ENCODE assay signal across 8 mouse cellular contexts in the genomic region with DNA sequence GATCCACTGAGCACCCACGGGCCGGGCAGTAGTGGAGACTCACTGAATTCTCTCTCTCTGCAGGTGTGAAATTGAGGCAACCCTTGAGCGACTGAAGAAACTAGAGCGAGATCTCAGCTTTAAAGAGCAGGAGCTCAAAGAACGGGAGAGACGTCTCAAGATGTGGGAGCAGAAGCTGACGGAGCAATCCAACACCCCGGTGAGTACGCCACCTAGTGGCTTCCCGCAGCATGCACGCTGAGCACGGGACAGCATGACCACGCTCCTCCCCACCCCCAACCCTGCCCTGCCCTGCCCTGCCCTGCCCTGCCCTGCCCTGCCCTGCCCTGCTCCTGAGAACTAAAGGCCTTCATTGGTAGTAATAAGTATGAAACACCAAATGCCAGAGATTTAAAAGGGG.
DNase-seq lines count a peak whose midpoint lies in the region; ATAC-seq and TF ChIP-seq lines count a peak whose summit lies in the region.

No protein-coding gene starts in this region.

- intact Hi-C loops in left cerebral cortex, postnatal 4 days (cut with DNase I) = loop anchor here (10.0 kb wide), 2 partner anchors 93 to 353 kb away; no protein-coding TSS in a partner anchor
- intact Hi-C loops in left cerebral cortex, postnatal 25 days (cut with DNase I) = loop anchor here (10.0 kb wide), 1 partner anchor 353 kb away; no protein-coding TSS in a partner anchor

- 35% methylated on average over 13 of the region's 13 CpGs for WGBS in kidney, postnatal 0 days

- H3K36me3 ChIP-seq in kidney, postnatal 0 days (ENCODE audit: insufficient read depth, low read length) = no peaks in the 10 kb centered on the region; the same call in 1 of the 2 replicates

- TF ChIP-seq CTCF in kidney, postnatal 0 days (IDR thresholded peaks at IDR 0.05; ENCODE audit: low read depth) = peak; percentile 69

- ATAC-seq in kidney, postnatal 0 days (replicated peaks; ENCODE audit: low FRiP score, low read depth) = 0 out of 2 replicates have a peak, but pooled peaks have one; percentile 46
- ATAC-seq in megakaryocyte progenitor cell, adult 5-6 weeks (replicated peaks; ENCODE audit: poor library complexity) = peak; percentile 99

- H3K4me2 ChIP-seq in kidney, postnatal 0 days (ENCODE audit: low read length) = no peak overlapping the region

- no peaks in the 10 kb centered on the region for H3K4me1 ChIP-seq in kidney, postnatal 0 days (replicated peaks; ENCODE audit: insufficient read depth, low read length)

- peak; percentile 47 for DNase-seq in left cerebral cortex, postnatal 4 days
- DNase-seq in left cerebral cortex, postnatal 25 days (ENCODE audit: low spot score in 2 of 2) = no peak
- DNase-seq in adrenal gland, adult 8-10 months = peak; percentile 58
- peak; percentile 80 to 86 for DNase-seq in gastrocnemius, adult 8-10 months (ENCODE audit: low spot score in 2 of 2)
- DNase-seq in kidney, postnatal 0 days (ENCODE audit: low spot score) = peak; percentile 56
- DNase-seq in thymus, postnatal 0 days (ENCODE audit: low spot score) = peak; percentile 80
- DNase-seq in layer of hippocampus, adult 8-10 months (ENCODE audit: low spot score in 2 of 2) = no peak

- H3K27ac ChIP-seq in kidney, postnatal 0 days = no peak overlapping the region

- H3K9ac ChIP-seq in kidney, postnatal 0 days (ENCODE audit: low read depth, low read length) = no peak overlapping the region

- no peaks in the 10 kb centered on the region for H3K27me3 ChIP-seq in kidney, postnatal 0 days (ENCODE audit: insufficient read depth, low read length)

- no peaks in the 10 kb centered on the region for H3K9me3 ChIP-seq in kidney, postnatal 0 days (replicated peaks; ENCODE audit: low read length)

- H3K4me3 ChIP-seq in kidney, postnatal 0 days (replicated peaks; ENCODE audit: low read depth, low read length) = no peak overlapping the region

Comparison
In these comparisons a context has a peak if more than half of its experiments do, and no peak if none do; other contexts are left out.
1. DNase-seq: peak in left cerebral cortex, postnatal 4 days (single experiment), adrenal gland, adult 8-10 months (single experiment), gastrocnemius, adult 8-10 months (2 of 2), kidney, postnatal 0 days (single experiment) and thymus, postnatal 0 days (single experiment); none in left cerebral cortex, postnatal 25 days (0 of 2) and layer of hippocampus, adult 8-10 months (0 of 2).